Mouse (Mus musculus) hindlimb bud, embryonic 11.5 days (tissue): ENCODE results near the gene Cnot3.
"Not testable (repeated sequence)": the region's sequence is repeated elsewhere in the genome, so short reads cannot be mapped to it uniquely, and the experiment has no call there.

ENCODE experiments used
- DNase-seq: peaks from one replicate; pipeline ENCODE4 v3.0.0-alpha.2; 2012; ENCODE audit warnings: low read depth, low spot score; ENCODE audit errors: extremely low spot score

Cnot3 gene

DNA sequence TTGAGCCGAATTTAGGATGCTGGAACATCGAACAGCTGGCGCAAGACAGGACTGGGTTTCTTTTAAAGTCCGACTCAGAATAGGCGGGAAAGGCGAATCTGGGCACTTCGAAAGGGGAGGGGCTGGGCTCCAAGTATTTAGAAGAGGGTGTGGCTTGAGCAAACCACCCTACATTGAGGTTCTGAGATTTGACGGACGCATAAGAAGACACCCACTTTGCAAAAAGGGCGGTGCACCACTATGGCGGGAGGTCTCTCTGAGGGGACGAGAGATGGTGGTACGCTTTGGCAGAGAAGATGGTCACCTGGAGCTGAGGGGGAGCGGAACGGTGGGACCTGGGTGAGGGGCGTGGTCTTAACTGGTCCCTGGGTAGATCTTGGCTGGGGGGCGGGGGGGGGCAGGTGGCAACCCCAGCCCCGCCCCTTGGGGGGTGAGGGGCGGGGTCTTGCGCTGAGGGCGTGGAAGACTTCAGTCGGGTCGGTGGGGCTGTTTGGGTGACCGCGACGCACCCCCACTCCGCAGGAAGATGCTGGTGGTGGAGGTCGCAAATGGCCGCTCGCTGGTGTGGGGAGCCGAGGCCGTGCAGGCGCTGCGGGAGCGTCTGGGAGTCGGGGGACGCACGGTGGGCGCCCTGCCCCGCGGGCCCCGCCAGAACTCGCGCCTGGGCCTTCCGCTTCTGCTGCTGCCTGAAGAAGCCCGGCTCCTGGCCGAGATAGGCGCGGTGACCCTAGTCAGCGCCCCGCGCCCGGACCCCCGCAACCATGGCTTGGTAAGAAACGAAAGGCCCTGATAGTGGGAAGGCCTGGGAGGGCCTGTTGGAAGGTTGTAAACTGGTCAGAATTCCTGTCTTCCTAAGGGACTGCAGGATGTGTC lies 49.2 kb downstream of the Cnot3 start:
- peak; percentile 74 for DNase-seq

DNA sequence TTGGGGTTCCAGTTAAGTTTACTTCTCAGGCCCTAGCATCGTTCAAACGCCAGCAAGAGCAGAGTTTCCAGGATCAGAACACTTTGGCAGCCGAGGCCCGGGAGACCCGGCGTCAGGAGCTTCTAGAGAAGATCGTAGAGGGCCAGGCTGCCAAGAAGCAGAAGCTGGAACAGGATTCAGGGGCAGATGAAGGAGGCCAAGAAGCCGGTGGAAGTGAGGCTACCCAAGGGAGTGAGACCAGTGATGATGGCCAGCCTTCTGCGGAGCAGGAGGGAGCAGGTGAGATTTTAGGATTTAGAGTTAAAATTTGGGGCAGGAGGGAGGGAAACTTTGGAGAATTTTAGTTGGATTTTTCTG lies 49.9 kb downstream of the Cnot3 start:
- DNase-seq, result not testable (repeated sequence)

GRCm38 (mm10) chr7:3698471-3698870 lies 53.4 kb downstream of the Cnot3 start:
- DNase-seq, result no peak

DNA sequence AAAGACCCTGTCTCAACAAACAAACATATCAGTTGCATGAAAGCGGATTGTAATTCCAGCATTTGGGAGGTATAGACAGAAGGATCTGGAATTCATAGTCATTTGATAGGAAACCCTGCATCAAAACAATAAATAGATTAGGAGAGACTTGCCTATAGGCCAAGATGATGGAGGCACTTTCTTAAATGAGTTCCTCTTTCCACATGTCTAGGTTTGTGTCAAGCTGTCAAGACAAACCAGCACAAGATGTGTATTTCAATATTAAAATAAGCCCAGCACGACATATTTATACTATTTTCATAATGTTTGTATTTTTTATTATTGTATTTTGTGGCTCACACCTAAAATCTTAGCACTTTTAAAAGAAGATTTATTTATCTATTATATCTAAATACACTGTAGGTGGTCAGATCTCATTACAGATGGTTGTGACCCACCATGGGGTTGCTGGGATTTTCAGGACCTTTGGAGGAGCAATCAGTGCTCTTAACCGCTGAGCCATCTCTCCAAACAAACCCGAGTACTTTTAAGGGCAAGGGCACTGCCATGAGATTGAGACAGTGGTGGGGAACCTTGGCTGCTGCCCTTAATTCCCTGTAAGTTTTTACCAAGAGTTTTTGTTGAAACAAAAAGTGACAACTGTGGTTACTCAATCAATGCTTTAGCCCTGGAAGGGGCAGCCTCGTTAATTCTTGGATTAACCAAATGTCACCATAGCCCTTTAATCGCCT lies 58.2 kb downstream of the Cnot3 start:
- DNase-seq, result no peak

DNA sequence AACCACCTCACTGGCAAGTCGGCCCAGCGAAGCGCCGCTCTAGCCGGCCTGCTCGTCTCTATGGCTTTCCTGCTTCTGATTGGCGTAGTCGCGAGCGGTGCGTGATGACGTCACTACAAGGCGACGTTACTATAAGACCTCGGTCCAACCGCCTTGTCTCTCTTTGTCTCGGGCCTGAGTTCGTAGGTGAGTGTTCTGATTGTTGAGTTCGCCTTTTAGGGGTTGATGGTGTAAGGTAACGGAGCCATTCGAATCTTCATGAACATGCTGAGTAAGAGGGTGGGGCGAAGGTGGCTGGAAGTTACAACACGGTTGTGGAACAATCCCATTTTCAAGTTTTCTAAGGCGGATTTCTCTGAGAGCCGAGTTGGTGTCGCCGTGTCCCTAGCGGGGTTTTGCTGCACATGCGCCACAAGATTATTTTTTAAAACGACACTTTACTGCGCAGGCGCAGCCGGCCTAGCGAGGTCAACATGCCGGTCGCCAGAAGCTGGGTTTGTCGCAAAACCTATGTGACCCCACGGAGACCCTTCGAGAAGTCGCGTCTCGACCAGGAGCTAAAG lies 58.9 kb downstream of the Cnot3 start, which contains the start of gene Rps9:
Gene Rps9 (plus strand): TSS at position 115 of the 563 bp plus-strand sequence.
- peak; percentile 95 for DNase-seq

- no peak for DNase-seq
Measured at GRCm38 (mm10) chr7:3704475-3704874, 59.4 kb downstream of the Cnot3 start.

DNA sequence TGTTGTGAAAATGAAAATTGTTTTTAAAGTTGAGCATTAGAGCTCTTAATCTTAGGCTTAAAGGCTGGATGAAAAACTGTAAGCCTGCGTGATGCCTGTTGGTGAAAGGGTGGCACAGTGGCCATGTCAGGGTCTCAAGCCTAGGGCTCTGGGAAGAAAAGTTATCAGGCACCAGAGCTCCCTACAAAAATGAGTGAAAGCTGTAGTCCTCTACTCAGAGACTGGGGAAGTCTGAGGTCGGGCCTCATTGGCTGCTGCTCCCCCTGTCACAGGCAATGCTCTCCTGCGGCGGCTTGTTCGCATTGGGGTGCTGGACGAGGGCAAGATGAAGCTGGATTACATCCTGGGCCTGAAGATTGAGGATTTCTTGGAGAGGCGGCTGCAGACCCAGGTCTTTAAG lies 60.4 kb downstream of the Cnot3 start:
- not testable (repeated sequence) for DNase-seq

- DNase-seq, result no peak
Measured at GRCm38 (mm10) chr7:3705911-3706310, 60.8 kb downstream of the Cnot3 start.

DNA sequence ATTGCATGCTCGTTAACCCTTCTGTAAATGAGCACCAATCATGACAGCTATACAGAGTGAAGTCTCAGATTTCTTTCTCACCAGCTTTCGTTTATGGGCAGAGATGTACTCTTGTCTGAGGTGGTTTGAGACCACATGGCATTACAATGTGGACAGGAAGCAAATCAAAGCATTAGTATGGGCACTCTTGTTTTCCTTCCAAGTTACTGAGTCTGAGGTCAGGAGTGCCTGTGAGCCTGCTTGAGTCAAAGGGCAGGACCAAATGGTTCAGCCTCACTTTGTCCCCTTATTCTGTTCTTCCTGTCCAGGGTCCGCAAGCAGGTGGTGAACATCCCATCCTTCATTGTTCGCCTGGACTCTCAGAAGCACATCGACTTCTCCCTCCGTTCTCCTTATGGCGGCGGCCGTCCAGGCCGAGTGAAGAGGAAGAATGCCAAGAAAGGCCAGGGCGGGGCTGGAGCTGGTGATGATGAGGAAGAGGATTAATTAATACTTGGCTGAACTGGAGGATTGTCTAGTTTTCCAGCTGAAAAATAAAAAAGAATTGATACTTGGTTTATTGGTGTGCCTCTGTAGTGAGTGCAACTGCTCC lies 61.4 kb downstream of the Cnot3 start:
- DNase-seq, result no peak

DNA sequence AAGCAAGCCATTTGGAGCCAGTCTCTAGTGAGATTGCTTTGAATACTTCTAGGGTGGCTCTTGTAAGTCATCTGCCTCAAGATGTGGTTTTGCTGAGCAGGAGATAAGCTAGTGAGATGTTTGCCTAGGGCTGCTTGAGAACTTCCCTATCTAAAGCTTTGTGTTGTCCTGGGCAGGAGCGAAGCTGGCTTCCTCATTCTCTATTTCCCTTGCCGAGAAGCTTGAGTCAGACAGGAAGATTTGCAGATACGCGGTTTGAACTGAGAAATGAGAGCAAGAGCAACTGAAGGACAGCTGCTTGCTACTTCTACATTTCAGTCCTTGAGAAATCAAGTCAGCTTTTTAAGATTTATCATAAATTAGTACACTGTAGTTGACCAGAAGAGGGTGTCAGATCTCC lies 62.0 kb downstream of the Cnot3 start:
- no peak for DNase-seq

DNA sequence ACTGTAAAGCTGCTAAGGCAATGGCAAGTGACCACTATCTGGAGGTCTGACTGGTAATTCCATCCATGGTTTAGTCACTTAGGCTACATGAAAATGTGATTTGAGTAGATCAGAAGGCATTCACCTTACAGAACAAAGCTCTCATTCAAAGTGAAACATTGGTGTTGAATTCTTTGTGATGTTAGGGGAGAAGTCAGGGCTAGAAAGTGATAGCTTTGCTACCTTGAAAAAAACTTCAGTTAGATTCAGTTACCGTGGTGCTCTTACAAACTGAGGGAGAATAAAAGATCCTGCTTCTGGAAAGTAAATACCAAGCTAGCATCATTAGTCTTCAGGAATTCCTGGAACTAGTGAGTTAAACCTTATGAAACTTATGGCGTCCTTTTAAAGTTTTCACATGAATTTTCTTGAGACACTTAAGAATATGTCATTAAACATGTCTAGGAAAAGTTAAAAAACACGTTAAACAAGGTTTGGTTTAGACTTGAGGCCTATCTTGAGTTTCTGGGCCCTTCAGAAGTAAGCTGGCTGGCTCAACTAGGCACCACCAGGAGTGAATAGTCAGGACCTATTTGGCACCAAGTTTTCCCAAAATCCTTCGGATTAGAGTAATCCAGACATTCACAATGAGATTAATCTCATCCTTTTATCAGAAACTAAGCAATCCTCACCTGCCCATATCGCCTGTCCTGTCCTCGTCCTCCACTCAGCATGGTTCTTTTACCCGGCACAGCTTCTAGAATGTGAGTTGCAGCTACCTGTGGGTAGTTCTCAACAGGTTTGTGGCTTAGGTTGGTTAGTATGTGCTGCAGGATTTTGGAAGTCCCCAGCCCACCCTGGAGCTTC lies 62.7 kb downstream of the Cnot3 start:
- DNase-seq, result no peak

GRCm38 (mm10) chr7:3708447-3708980 lies 63.4 kb downstream of the Cnot3 start:
- DNase-seq, result not testable (repeated sequence)

GRCm38 (mm10) chr7:3709000-3709399 lies 63.9 kb downstream of the Cnot3 start:
- no peak for DNase-seq
